Mouse (Mus musculus) common myeloid progenitor, adult 5-6 weeks (primary cell): ENCODE results near the gene Zcchc18. TPM values are rescaled to one million over a fixed set of nuclear protein-coding genes. Genes with fewer than 3 reads are reported as not detected.

Experiments used
- ATAC-seq: replicated peaks from 2 replicates; pipeline ENCODE4 v1.8.0; 2016; ENCODE audit warnings: low read depth, mild to moderate bottlenecking, moderate TSS enrichment, inconsistent platforms; ENCODE audit not compliant: poor library complexity, severe bottlenecking
- total RNA-seq: library from RNA; stranded (forward); fragments of 200-1000, 187-1606 nt; gene quantifications from 2 replicates; pipeline ENCODE4 v1.2.3, GENCODE M21; 2017

The Zcchc18 gene
- total RNA-seq, 1 experiment from 2014 or later: 1.1 TPM

- peak; percentile 98 for ATAC-seq
Observed at GRCm38 (mm10) chrX:137038000-137038483, 45.1 kb downstream of the Zcchc18 start, which contains the start of gene Slc25a53. Slc25a53 (minus strand) TSS chrX:137038302.

GRCm38 (mm10) chrX:137038502-137038901 lies 45.5 kb downstream of the Zcchc18 start:
- no peak for ATAC-seq

Other genes starting within 250 kb of the Zcchc18 start
- 569 and 640 TPM in 2 replicates for gene Morf4l2, start 249.5 kb upstream of the Zcchc18 start, total RNA-seq
- 0.09 TPM in 1 of 2 replicates, not detected in the other for gene Glra4, start 213.0 kb upstream of the Zcchc18 start, total RNA-seq
- gene Plp1, start 170.5 kb upstream of the Zcchc18 start, total RNA-seq: 0.53 and 0.69 TPM in 2 replicates
- not detected in 2 replicates for gene Rab9b, start 124.4 kb upstream of the Zcchc18 start, total RNA-seq
- gene H2bfm, start 65.8 kb upstream of the Zcchc18 start, total RNA-seq: not detected in 2 replicates
- gene Tmsb15b2, start 17.7 kb upstream of the Zcchc18 start, total RNA-seq: not detected in 2 replicates
- 14.8 and 35.9 TPM in 2 replicates for gene Tmsb15l, start 16.3 kb upstream of the Zcchc18 start, total RNA-seq
- gene Tmsb15b1, start 16.3 kb upstream of the Zcchc18 start, total RNA-seq: 5.6 and 12.8 TPM in 2 replicates
- gene Slc25a53, start 45.1 kb downstream of the Zcchc18 start, total RNA-seq: 6.3 and 10.5 TPM in 2 replicates
- gene Fam199x, start 56.4 kb downstream of the Zcchc18 start, total RNA-seq: 14.7 and 17.2 TPM in 2 replicates
- not detected in 2 replicates for gene Esx1, start 128.9 kb downstream of the Zcchc18 start, total RNA-seq